Mouse (Mus musculus): ENCODE results near the gene Cdk5r2. TPM values are rescaled to one million over a fixed set of nuclear protein-coding genes. Genes with fewer than 3 reads are reported as not detected.
A peak's percentile ranks its signal among the peaks of the same experiment; 100 is the strongest.

The Cdk5r2 gene
- polyA plus RNA-seq, 1 experiment from 2014 or later: 5.6 TPM

DNA sequence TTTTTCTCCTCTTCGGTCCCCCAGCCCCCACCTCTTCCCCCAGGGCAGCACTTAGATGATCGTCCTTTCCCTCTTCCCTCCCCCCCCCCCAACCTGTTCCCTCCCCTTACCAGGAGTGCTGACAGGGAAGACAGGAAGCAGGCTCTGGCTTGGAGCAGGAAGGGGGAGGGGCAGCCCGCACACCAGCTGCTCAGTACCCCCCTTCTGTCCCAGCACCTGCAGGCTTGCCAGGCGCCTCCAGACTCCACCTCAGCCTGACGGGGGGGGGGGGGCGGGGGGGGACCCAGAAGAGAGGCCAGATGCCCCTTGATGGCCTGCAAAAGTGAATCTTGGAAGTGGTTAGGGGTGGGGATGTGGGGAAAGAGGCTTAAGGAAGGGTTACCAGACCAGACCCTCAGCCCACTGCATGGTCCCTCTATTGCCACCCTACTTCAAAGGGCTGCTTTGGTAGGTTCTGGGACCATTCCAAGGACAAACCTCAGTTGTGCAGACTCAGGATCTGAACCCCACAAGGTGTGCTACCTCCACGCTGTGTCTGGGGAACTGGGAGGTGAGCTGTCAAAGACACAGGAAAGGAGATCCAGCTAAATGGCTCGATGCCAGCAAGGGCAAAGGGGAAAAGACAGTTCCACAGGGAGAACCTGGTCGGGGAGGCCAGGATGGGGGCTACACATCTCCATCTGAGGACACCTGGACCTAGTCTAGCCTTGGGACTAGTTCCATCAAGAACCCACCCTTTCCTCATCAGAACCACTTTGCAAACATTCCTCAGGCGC lies 44.1 kb downstream of the Cdk5r2 start:
- Histone ChIP-seq H3K27me3 (peaks cover 99% of the 10 kb centered on the region), H3K9ac (replicated peaks) (no peak overlapping the region), H3K9me3 (no peaks in the 10 kb centered on the region), H3K4me1 (peaks cover 26% of the 10 kb centered on the region), H3K27ac (replicated peaks) (no peak overlapping the region), H3K36me3 (no peaks in the 10 kb centered on the region), H3K4me2 (replicated peaks) (no peak overlapping the region), H3K4me3 (no peak overlapping the region)
- WGBS: 10% methylated on average over 5 of the region's 10 CpGs
- no peak for ATAC-seq (ENCODE audit: low FRiP score, low read depth)

DNA sequence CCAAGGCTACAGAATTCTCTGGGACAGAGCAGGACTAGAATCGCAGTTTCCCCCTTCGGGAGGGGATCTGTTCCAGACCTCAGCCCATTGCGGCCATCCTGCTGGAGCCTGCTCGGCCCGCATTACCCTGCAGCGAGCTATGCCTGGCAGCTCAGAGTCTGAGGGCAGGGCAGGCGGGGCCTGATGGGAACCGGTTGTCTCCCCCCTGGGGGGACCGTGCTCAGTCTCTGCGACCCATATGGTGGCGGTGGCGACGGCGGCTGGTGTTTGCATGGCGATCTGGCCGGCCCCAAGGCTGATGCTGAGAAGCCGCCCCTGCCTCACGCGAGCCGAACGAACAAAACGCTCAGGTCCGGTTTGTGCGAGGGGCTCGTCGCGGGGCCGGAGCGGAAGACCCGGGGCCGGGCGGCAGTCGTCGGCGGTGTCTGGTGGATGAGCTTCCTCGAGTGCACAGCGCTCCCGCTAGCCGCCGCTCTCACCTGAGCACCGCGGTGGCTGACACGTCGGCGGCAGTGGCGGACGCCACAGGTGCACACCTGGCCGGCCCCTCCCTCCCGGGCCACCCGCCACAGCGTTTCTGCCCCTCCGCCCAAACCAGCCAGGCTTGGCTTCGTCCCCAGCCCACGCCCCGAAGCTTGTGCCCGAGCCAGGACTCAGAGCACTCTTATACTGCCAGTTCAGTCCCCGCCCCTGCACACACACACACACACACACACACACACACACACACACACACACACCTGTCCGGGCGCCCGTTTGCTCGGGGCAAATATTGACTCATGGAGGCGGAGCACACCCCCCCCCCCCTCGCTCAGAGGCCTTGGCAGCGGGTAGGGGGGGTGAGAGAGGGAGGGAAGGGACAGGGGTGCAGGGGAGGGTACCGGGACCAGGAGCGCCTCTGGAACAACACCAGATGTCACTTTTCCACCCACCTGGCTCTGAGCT lies 45.9 kb downstream of the Cdk5r2 start:
- Histone ChIP-seq H3K9ac (replicated peaks) (0 out of 2 replicates have a peak overlapping the region, but pooled peaks have one; percentile 15), H3K27me3 (peaks cover 94% of the 10 kb centered on the region), H3K4me1 (peaks cover 26% of the 10 kb centered on the region), H3K4me2 (replicated peaks) (peak overlapping the region; percentile 70), H3K4me3 (peak overlapping the region; percentile 41), H3K9me3 (no peaks in the 10 kb centered on the region), H3K27ac (replicated peaks) (no peak overlapping the region), H3K36me3 (no peaks in the 10 kb centered on the region)
- 1% methylated on average over 59 of the region's 66 CpGs for WGBS
- ATAC-seq (ENCODE audit: low FRiP score, low read depth): peak; percentile 60; the same call in 1 of the 2 replicates

DNA sequence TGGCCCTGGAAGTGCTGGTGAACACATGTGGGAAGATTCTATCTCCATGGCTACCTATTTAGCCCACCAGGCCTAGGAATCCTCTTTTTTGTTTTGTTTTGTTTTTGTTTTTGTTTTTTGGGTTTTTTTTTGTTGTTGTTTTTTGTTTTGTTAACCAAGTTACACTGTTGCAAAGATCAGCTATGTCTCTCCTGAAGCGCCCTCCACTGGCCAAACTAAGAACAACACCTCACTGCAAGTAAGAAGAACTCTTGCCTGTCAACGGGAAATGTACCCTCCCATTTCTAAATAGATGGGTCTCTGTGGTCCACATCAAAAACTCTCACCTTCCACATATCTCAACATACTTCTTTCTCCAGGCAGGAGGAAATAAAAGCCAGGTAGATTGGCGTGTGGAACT lies 47.0 kb downstream of the Cdk5r2 start:
- H3K27me3 ChIP-seq: peaks cover 88% of the 10 kb centered on the region

DNA sequence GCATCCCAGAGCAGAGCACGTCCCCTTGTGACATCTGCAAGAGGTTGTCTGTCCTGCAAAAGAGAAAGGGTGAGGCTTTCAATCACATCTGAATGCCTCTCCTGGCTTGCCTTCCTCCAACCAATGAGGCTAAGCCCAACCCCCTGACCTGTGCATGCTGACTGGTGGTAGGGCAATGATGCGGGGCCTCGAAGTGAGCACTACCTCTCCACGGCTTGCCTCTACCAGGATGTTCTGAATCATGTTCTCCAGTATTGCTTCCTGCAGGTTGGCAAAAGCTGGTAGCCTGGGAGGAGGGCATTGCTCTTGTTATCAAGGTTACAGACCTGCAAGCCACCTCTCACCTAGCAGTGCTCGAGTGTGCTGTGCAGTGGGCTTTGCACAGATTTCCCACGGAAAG lies 47.5 kb downstream of the Cdk5r2 start:
- peaks cover 85% of the 10 kb centered on the region for H3K27me3 ChIP-seq
- no peak for ATAC-seq (ENCODE audit: low FRiP score, low read depth)
- no peak overlapping the region for H3K9ac ChIP-seq (replicated peaks)
- 29% methylated on average over 6 of the region's 6 CpGs for WGBS
- peaks cover 21% of the 10 kb centered on the region for H3K4me1 ChIP-seq
- H3K4me2 ChIP-seq (replicated peaks): no peak overlapping the region
- no peaks in the 10 kb centered on the region for H3K36me3 ChIP-seq
- H3K9me3 ChIP-seq: no peaks in the 10 kb centered on the region
- H3K4me3 ChIP-seq: no peak overlapping the region
- H3K27ac ChIP-seq (replicated peaks): no peak overlapping the region

More for the DNA sequence above, 47.0 kb downstream of the Cdk5r2 start:
- no peak for ATAC-seq (ENCODE audit: low FRiP score, low read depth)
- no peak overlapping the region for H3K9ac ChIP-seq (replicated peaks)
- H3K4me3 ChIP-seq: no peak overlapping the region
- H3K9me3 ChIP-seq: no peaks in the 10 kb centered on the region
- WGBS: 3% methylated on average over 3 of the region's 3 CpGs
- no peak overlapping the region for H3K4me2 ChIP-seq (replicated peaks)
- peaks cover 22% of the 10 kb centered on the region for H3K4me1 ChIP-seq
- no peaks in the 10 kb centered on the region for H3K36me3 ChIP-seq
- H3K27ac ChIP-seq (replicated peaks): no peak overlapping the region

MicroRNAs within 50 kb of the gene (microRNA counts, 519-probe panel; counts per million panel counts)
- 2,619 counts per million, percentile 6 among the panel's probes with 10 or more counts for microRNA mmu-miR-375

Small RNA genes lying within 50 kb of the gene (microRNA-seq; reads per million reads assigned to microRNA genes)
- 474 reads per million, percentile 70 among the genes with 10 or more reads in this experiment for gene Mir375

Other genes with a start within 250 kb of the Cdk5r2 start
- gene Ttll4, start 193.2 kb upstream of the Cdk5r2 start, polyA plus RNA-seq (2016; fragmentation: Nextera tagmentation; extraction: Ambion mirVana): 43.7 and 51.9 TPM in 2 replicates
- gene Cyp27a1, start 141.4 kb upstream of the Cdk5r2 start, polyA plus RNA-seq (2016; fragmentation: Nextera tagmentation; extraction: Ambion mirVana): 4.2 and 5.8 TPM in 2 replicates
- not detected in 2 replicates for gene Prkag3, start 105.7 kb upstream of the Cdk5r2 start, polyA plus RNA-seq (2016; fragmentation: Nextera tagmentation; extraction: Ambion mirVana)
- 5.0 and 7.9 TPM in 2 replicates for gene Wnt6, start 83.0 kb upstream of the Cdk5r2 start, polyA plus RNA-seq (2016; fragmentation: Nextera tagmentation; extraction: Ambion mirVana)
- gene Wnt10a, start 63.4 kb upstream of the Cdk5r2 start, polyA plus RNA-seq (2016; fragmentation: Nextera tagmentation; extraction: Ambion mirVana): 1.7 and 1.8 TPM in 2 replicates
- gene Fev, start 30.5 kb downstream of the Cdk5r2 start, polyA plus RNA-seq (2016; fragmentation: Nextera tagmentation; extraction: Ambion mirVana): 0.25 and 0.55 TPM in 2 replicates
- not detected in 2 replicates for gene Cryba2, start 38.2 kb downstream of the Cdk5r2 start, polyA plus RNA-seq (2016; fragmentation: Nextera tagmentation; extraction: Ambion mirVana)
- gene Cfap65, start 80.7 kb downstream of the Cdk5r2 start, polyA plus RNA-seq (2016; fragmentation: Nextera tagmentation; extraction: Ambion mirVana): 0.16 and 0.17 TPM in 2 replicates
- 0.14 and 0.23 TPM in 2 replicates for gene Ihh, start 96.7 kb downstream of the Cdk5r2 start, polyA plus RNA-seq (2016; fragmentation: Nextera tagmentation; extraction: Ambion mirVana)

Measured in midbrain, embryonic 12.5 days (tissue).